Mouse (Mus musculus): ENCODE data around the gene Ift122. TPM values are rescaled to one million over a fixed set of nuclear protein-coding genes. Genes with fewer than 3 reads are reported as not detected.

Ift122 gene
- polyA plus RNA-seq, 2 experiments = 17.9 to 21.2 TPM

- H3K9me3 ChIP-seq (ENCODE audit: control insufficient read depth, low read length) = no peaks in the 10 kb centered on the region
- TF ChIP-seq POLR2A (IDR thresholded peaks at IDR 0.05; ENCODE audit: borderline replicate concordance, extremely low read depth, insufficient read depth, insufficient read length) = no peak
Observed at GRCm38 (mm10) chr6:115973881-115974662, 120.8 kb downstream of the Ift122 start.

DNA sequence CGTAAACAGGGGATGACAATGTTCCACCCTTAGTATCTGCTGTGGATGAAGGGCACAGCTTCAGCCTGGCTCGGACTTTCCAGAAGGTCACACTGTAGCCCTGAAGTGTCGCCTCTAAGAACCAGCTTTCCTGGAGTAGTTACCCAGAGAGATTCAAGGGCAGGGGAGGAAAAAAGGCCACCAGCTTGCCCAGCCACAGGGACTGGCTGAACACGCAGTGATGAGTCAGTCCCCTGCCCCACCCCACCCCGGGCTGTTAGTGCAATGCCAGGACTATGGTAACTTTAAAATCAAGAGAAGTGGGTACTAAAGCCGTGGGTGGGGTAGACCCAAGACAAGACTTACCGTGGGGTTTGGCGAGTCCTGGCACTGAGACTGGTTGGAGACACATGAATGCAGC lies 122.3 kb downstream of the Ift122 start:
- H3K4me1 ChIP-seq (ENCODE audit: control insufficient read depth, insufficient read depth, low read length) = peaks cover 17% of the 10 kb centered on the region
- peaks cover 8% of the 10 kb centered on the region; the same call in 1 of the 2 replicates for H3K36me3 ChIP-seq (ENCODE audit: control insufficient read depth, insufficient read depth, low read length)
- H3K9me3 ChIP-seq (ENCODE audit: control insufficient read depth, low read length) = no peaks in the 10 kb centered on the region
- DNase-seq (ENCODE audit: low spot score) = no peak
- H3K27ac ChIP-seq (replicated peaks; ENCODE audit: low read depth, low read length) = no peak overlapping the region
- H3K4me2 ChIP-seq (replicated peaks; ENCODE audit: low read depth, low read length, severe bottlenecking) = no peak overlapping the region
- 86% methylated on average over 8 of the region's 8 CpGs for WGBS
- TF ChIP-seq POLR2A (IDR thresholded peaks at IDR 0.05; ENCODE audit: borderline replicate concordance, extremely low read depth, insufficient read depth, insufficient read length) = no peak
- H3K9ac ChIP-seq (ENCODE audit: low read depth, low read length, severe bottlenecking) = no peak overlapping the region
- no peak overlapping the region for H3K4me3 ChIP-seq (replicated peaks; ENCODE audit: low read length)
- no peaks in the 10 kb centered on the region for H3K27me3 ChIP-seq (ENCODE audit: control insufficient read depth, insufficient read depth, low read length)
- ATAC-seq (ENCODE audit: low FRiP score, low read depth) = no peak

More at GRCm38 (mm10) chr6:115973881-115974662, 120.8 kb downstream of the Ift122 start:
- no peak overlapping the region for H3K4me2 ChIP-seq (replicated peaks; ENCODE audit: low read depth, low read length, severe bottlenecking)
- H3K27ac ChIP-seq (replicated peaks; ENCODE audit: low read depth, low read length) = no peak overlapping the region
- no peak for ATAC-seq (ENCODE audit: low FRiP score, low read depth)
- no peaks in the 10 kb centered on the region for H3K27me3 ChIP-seq (ENCODE audit: control insufficient read depth, insufficient read depth, low read length)
- no peak overlapping the region for H3K9ac ChIP-seq (ENCODE audit: low read depth, low read length, severe bottlenecking)
- H3K4me1 ChIP-seq (ENCODE audit: control insufficient read depth, insufficient read depth, low read length) = peaks cover 20% of the 10 kb centered on the region
- WGBS = 77% methylated on average over 16 of the region's 16 CpGs
- no peak for DNase-seq (ENCODE audit: low spot score)
- peaks cover 8% of the 10 kb centered on the region; the same call in 1 of the 2 replicates for H3K36me3 ChIP-seq (ENCODE audit: control insufficient read depth, insufficient read depth, low read length)
- no peak overlapping the region for H3K4me3 ChIP-seq (replicated peaks; ENCODE audit: low read length)

Other genes starting within 250 kb of the Ift122 start
- gene Raf1, start 176.8 kb upstream of the Ift122 start, polyA plus RNA-seq (2012; rRNA removed) = 176 and 197 TPM in 2 replicates
- 120 and 134 TPM in 2 replicates for gene Raf1, start 176.8 kb upstream of the Ift122 start, polyA plus RNA-seq (2014; fragmentation: Nextera tagmentation; extraction: Ambion mirVana)
- gene Tmem40, start 91.1 kb upstream of the Ift122 start, polyA plus RNA-seq (2012; rRNA removed) = 7.0 and 8.0 TPM in 2 replicates
- 10.0 and 13.1 TPM in 2 replicates for gene Tmem40, start 91.1 kb upstream of the Ift122 start, polyA plus RNA-seq (2014; fragmentation: Nextera tagmentation; extraction: Ambion mirVana)
- 57.7 and 78.8 TPM in 2 replicates for gene Cand2, start 78.9 kb upstream of the Ift122 start, polyA plus RNA-seq (2012; rRNA removed)
- 39.1 and 42.0 TPM in 2 replicates for gene Cand2, start 78.9 kb upstream of the Ift122 start, polyA plus RNA-seq (2014; fragmentation: Nextera tagmentation; extraction: Ambion mirVana)
- gene Rpl32, start 44.7 kb upstream of the Ift122 start, polyA plus RNA-seq (2012; rRNA removed) = 2,190 and 2,685 TPM in 2 replicates
- gene Rpl32, start 44.7 kb upstream of the Ift122 start, polyA plus RNA-seq (2014; fragmentation: Nextera tagmentation; extraction: Ambion mirVana) = 2,459 and 2,604 TPM in 2 replicates
- 0.58 and 0.70 TPM in 2 replicates for gene Efcab12, start 15.1 kb upstream of the Ift122 start, polyA plus RNA-seq (2012; rRNA removed)
- gene Efcab12, start 15.1 kb upstream of the Ift122 start, polyA plus RNA-seq (2014; fragmentation: Nextera tagmentation; extraction: Ambion mirVana) = 0.19 and 0.39 TPM in 2 replicates
- 16.3 and 18.8 TPM in 2 replicates for gene Mbd4, start 99 bp upstream of the Ift122 start, polyA plus RNA-seq (2012; rRNA removed)
- gene Mbd4, start 99 bp upstream of the Ift122 start, polyA plus RNA-seq (2014; fragmentation: Nextera tagmentation; extraction: Ambion mirVana) = 13.0 and 16.4 TPM in 2 replicates
- 0.67 and 1.1 TPM in 2 replicates for gene Rho, start 78.3 kb downstream of the Ift122 start, polyA plus RNA-seq (2012; rRNA removed)
- gene Rho, start 78.3 kb downstream of the Ift122 start, polyA plus RNA-seq (2014; fragmentation: Nextera tagmentation; extraction: Ambion mirVana) = 0.22 TPM in 1 of 2 replicates, not detected in the other
- gene H1foo, start 91.5 kb downstream of the Ift122 start, polyA plus RNA-seq (2012; rRNA removed) = not detected in 2 replicates
- gene H1foo, start 91.5 kb downstream of the Ift122 start, polyA plus RNA-seq (2014; fragmentation: Nextera tagmentation; extraction: Ambion mirVana) = not detected in 2 replicates
- gene Plxnd1, start 141.5 kb downstream of the Ift122 start, polyA plus RNA-seq (2012; rRNA removed) = 61.9 and 74.1 TPM in 2 replicates
- 39.1 and 50.4 TPM in 2 replicates for gene Plxnd1, start 141.5 kb downstream of the Ift122 start, polyA plus RNA-seq (2014; fragmentation: Nextera tagmentation; extraction: Ambion mirVana)

Data from limb, embryonic 14.5 days (tissue).